Mouse (Mus musculus) heart, embryonic 14.5 days (tissue): ENCODE results near the gene Pcnx. TPM values are rescaled to one million over a fixed set of nuclear protein-coding genes. Genes with fewer than 3 reads are reported as not detected.

ENCODE experiments used
- ATAC-seq: fragments of 200-750 bp; cut with Nextera tagmentation; 2 replicates; pipeline ENCODE4 v1.8.0; 2017; ENCODE audit warnings: low read depth, moderate TSS enrichment; ENCODE audit not compliant: insufficient number of reproducible peaks, insufficient read depth, low FRiP score
- H3K27ac ChIP-seq, 2 experiments: fragments of 200-500 bp in 1 of 2; fragments of 300-500 bp in 1 of 2; sonication (generic) in 1 of 2; replicated peaks in 1 of 2; 2 replicates each; pipeline ENCODE4 v1.5.1; 2012 to 2014; ENCODE audit warnings: low read depth in 2 of 2, low read length in 2 of 2, control low read depth in 1 of 2, mild to moderate bottlenecking in 1 of 2, mixed read lengths in 1 of 2; ENCODE audit not compliant: control insufficient read depth in 1 of 2, insufficient read depth in 1 of 2
- H3K27me3 ChIP-seq: fragments of 300-500 bp; sonication (generic); 2 replicates; pipeline ENCODE4 v1.6.1; 2014; ENCODE audit warnings: mild to moderate bottlenecking, low read length, control low read depth; ENCODE audit not compliant: control insufficient read depth, insufficient read depth
- H3K36me3 ChIP-seq: fragments of 300-500 bp; sonication (generic); 2 replicates; pipeline ENCODE4 v1.6.1; 2014; ENCODE audit warnings: mild to moderate bottlenecking, control low read depth, low read length, mixed read lengths; ENCODE audit not compliant: control insufficient read depth, insufficient read depth
- H3K4me1 ChIP-seq, 2 experiments: fragments of 200-500 bp in 1 of 2; fragments of 300-500 bp in 1 of 2; sonication (generic) in 1 of 2; 2 replicates each; pipeline ENCODE4 v1.6.1; 2012 to 2014; ENCODE audit warnings: low read length in 2 of 2, control low read depth in 1 of 2, mixed read lengths in 1 of 2; ENCODE audit not compliant: control insufficient read depth in 2 of 2, insufficient read depth in 2 of 2
- H3K4me2 ChIP-seq: fragments of 300-500 bp; sonication (generic); 2 replicates; pipeline ENCODE4 v1.6.1; 2014; ENCODE audit warnings: mild to moderate bottlenecking, low read length
- H3K4me3 ChIP-seq, 2 experiments: fragments of 200-500 bp in 1 of 2; fragments of 300-500 bp in 1 of 2; sonication (generic) in 1 of 2; 2 replicates each; pipeline ENCODE4 v1.5.1; 2012 to 2014; ENCODE audit warnings: low read length in 2 of 2, mild to moderate bottlenecking in 2 of 2, control low read depth in 1 of 2, low read depth in 1 of 2, moderate library complexity in 1 of 2; ENCODE audit not compliant: control insufficient read depth in 1 of 2, insufficient read depth in 1 of 2
- H3K9ac ChIP-seq: fragments of 300-500 bp; sonication (generic); 2 replicates; pipeline ENCODE4 v1.6.1; 2014; ENCODE audit warnings: mild to moderate bottlenecking, low read length
- H3K9me3 ChIP-seq: fragments of 300-500 bp; sonication (generic); 2 replicates; pipeline ENCODE4 v1.6.1; 2016; ENCODE audit warnings: low read length, control low read depth; ENCODE audit not compliant: control insufficient read depth
- WGBS: fragments of 180-500 bp; shearing (Covaris S2); extraction: QIAGEN DNeasy Blood & Tissue Kit; methylation state at CpG from one replicate; pipeline ENCODE4 v1.1.7; 2014; 5-methylcytosine and 5-hydroxymethylcytosine counted together
- polyA plus RNA-seq: library from polyadenylated mRNA; unstranded; fragments of >200 nt; fragmentation: Nextera tagmentation; extraction: Ambion mirVana; gene quantifications from 2 replicates; pipeline ENCODE4 v1.2.1, GENCODE M21; 2014

The Pcnx gene
- polyA plus RNA-seq, 1 experiment from 2014 or later, result 15.4 TPM

DNA sequence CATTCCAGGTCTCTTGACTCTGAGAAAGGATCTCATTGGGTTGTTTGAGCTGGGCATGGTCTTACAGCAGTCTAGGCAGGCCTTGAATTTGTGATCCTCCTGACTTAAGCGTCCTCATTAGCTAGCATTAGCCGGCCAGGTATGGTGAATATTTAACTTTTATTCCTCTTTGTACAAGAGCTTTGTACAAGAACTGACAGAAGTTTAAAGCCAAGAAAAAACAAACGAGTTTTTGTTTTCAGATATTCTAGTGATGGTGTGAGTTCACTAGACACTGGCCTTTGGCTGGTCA is 24.2 kb downstream of the Pcnx start:
- 89% methylated on average over 3 of the region's 3 CpGs for WGBS

GRCm38 (mm10) chr12:81884983-81885382 is 25.2 kb downstream of the Pcnx start:
- Histone ChIP-seq H3K4me3 (no peak overlapping the region), H3K27ac (no peak overlapping the region), H3K36me3 (no peaks in the 10 kb centered on the region), H3K9ac (no peak overlapping the region), H3K4me1 (peaks cover 10 to 40% of the 10 kb centered on the region in 2 experiments), H3K27me3 (no peaks in the 10 kb centered on the region), H3K4me2 (no peak overlapping the region), H3K9me3 (no peaks in the 10 kb centered on the region)
- 81% methylated on average over 5 of the region's 5 CpGs for WGBS
- no peak for ATAC-seq

More for the DNA sequence above, 24.2 kb downstream of the Pcnx start:
- Histone ChIP-seq H3K27me3 (no peaks in the 10 kb centered on the region), H3K4me2 (no peak overlapping the region), H3K9me3 (no peaks in the 10 kb centered on the region), H3K4me3 (no peak overlapping the region), H3K27ac (no peak overlapping the region; a peak in 1 of 4 replicates), H3K36me3 (no peaks in the 10 kb centered on the region), H3K4me1 (peaks cover 10 to 40% of the 10 kb centered on the region in 2 experiments), H3K9ac (no peak overlapping the region)
- ATAC-seq, result no peak

DNA sequence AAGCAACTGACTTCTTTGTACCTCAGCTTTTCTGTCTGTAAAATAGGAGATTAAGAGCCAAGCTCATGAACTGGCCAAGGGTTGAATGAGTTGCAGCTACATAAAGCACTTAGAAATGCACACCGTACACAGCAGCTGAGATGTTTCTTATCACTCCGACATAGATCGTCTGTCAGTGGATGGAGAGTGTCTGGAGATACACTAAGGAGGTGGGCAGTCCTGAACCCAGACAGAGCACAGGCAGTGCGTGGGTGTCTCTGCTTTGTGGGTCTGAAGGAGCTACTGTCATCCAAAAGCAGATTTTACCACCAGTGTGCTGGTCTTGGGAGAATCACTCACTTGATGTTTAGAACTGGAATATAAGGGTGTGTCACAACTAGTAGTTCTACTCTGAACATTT is 26.2 kb downstream of the Pcnx start:
- 0 out of 2 replicates have a peak, but pooled peaks have one; percentile 26 for ATAC-seq
- Histone ChIP-seq H3K4me3 (no peak overlapping the region), H3K36me3 (no peaks in the 10 kb centered on the region), H3K9ac (no peak overlapping the region), H3K9me3 (no peaks in the 10 kb centered on the region), H3K27ac (no peak overlapping the region), H3K4me1 (peaks cover 10 to 40% of the 10 kb centered on the region in 2 experiments), H3K27me3 (no peaks in the 10 kb centered on the region), H3K4me2 (no peak overlapping the region)
- WGBS, result 14% methylated on average over 4 of the region's 4 CpGs

GRCm38 (mm10) chr12:81888954-81889353 is 29.1 kb downstream of the Pcnx start:
- no peaks in the 10 kb centered on the region for H3K9me3 ChIP-seq
- no peak overlapping the region for H3K4me2 ChIP-seq
- no peak overlapping the region for H3K27ac ChIP-seq
- no peak overlapping the region for H3K9ac ChIP-seq
- no peaks in the 10 kb centered on the region; the same call in 1 of the 2 replicates for H3K36me3 ChIP-seq
- ATAC-seq, result no peak
- H3K4me1 ChIP-seq, result peaks cover 9 to 30% of the 10 kb centered on the region in 2 experiments
- 90% methylated on average over 5 of the region's 5 CpGs for WGBS
- no peaks in the 10 kb centered on the region for H3K27me3 ChIP-seq
- H3K4me3 ChIP-seq, result no peak overlapping the region

- no peak overlapping the region for H3K4me3 ChIP-seq
- no peaks in the 10 kb centered on the region for H3K9me3 ChIP-seq
- no peak overlapping the region for H3K9ac ChIP-seq
- no peak for ATAC-seq
- peaks cover 3 to 8% of the 10 kb centered on the region in 2 experiments for H3K4me1 ChIP-seq
- WGBS, result 92% methylated on average over 1 of the region's 1 CpGs
- H3K27me3 ChIP-seq, result no peaks in the 10 kb centered on the region
- H3K4me2 ChIP-seq, result no peak overlapping the region
- peaks cover 20% of the 10 kb centered on the region for H3K36me3 ChIP-seq
- H3K27ac ChIP-seq, result no peak overlapping the region
Observed at GRCm38 (mm10) chr12:81891946-81892345, 32.1 kb downstream of the Pcnx start.

DNA sequence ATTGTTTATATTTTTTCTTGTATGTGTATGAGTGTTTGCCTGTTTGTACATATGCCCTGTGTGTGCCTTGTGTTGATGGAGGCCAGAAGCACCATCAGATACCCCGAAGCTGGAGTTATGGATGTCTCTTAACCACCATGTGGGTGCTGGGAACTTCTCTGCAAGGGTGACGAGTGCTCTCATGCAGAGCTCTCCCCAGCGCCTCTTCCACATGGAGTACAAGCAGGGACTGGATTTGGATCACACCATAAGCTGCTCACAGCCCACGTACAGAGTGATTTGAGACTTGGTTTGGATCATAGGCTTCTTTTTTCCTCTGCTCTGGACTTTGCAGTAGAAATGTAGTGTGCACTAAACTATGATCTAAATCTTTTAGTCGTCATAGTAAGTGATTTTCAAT is 34.5 kb downstream of the Pcnx start:
- no peak overlapping the region for H3K27ac ChIP-seq
- H3K36me3 ChIP-seq, result peaks cover 30% of the 10 kb centered on the region
- H3K27me3 ChIP-seq, result no peaks in the 10 kb centered on the region
- H3K4me1 ChIP-seq, result peaks cover 0 to 4% of the 10 kb centered on the region in 2 experiments; a peak in 2 of 4 replicates
- no peaks in the 10 kb centered on the region for H3K9me3 ChIP-seq
- H3K9ac ChIP-seq, result no peak overlapping the region
- WGBS, result 87% methylated on average over 5 of the region's 5 CpGs
- no peak overlapping the region for H3K4me3 ChIP-seq
- H3K4me2 ChIP-seq, result no peak overlapping the region
- ATAC-seq, result no peak

- H3K27me3 ChIP-seq, result no peaks in the 10 kb centered on the region
- no peak overlapping the region for H3K27ac ChIP-seq
- no peak for ATAC-seq
- H3K4me2 ChIP-seq, result no peak overlapping the region
- H3K9me3 ChIP-seq, result no peaks in the 10 kb centered on the region
- H3K4me3 ChIP-seq, result no peak overlapping the region
- no peak overlapping the region for H3K9ac ChIP-seq
- H3K36me3 ChIP-seq, result peaks cover 31% of the 10 kb centered on the region
- WGBS, result 96% methylated on average over 6 of the region's 6 CpGs
- peaks cover 0 to 4% of the 10 kb centered on the region in 2 experiments; a peak in 2 of 4 replicates for H3K4me1 ChIP-seq
Observed at GRCm38 (mm10) chr12:81895986-81896385, 36.2 kb downstream of the Pcnx start.

DNA sequence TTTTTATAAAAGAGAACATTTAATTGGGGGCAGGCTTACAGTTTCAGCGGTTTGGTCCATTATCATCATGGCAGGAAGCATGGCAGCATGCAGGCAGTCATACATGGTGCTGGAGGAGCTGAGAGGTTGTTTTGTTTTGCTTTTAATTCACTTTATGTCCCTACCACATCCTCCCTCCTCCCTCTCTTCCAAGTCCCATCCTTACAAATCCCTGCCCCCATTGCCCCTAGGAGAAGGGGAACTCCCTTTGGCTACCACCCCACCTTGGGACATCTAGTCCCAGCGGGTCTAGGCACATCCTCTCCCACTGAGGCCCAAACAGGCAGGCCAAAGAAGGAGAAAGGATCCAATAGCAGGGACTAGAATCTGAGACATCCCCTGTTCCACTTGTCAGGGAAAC is 44.6 kb downstream of the Pcnx start:
- no peak overlapping the region for H3K27ac ChIP-seq
- 95% methylated on average over 2 of the region's 2 CpGs for WGBS
- H3K4me1 ChIP-seq, result peaks cover 0 to 9% of the 10 kb centered on the region in 2 experiments; a peak in 2 of 4 replicates
- H3K9me3 ChIP-seq, result no peaks in the 10 kb centered on the region
- H3K27me3 ChIP-seq, result no peaks in the 10 kb centered on the region
- H3K9ac ChIP-seq, result no peak overlapping the region
- H3K4me2 ChIP-seq, result no peak overlapping the region
- H3K4me3 ChIP-seq, result no peak overlapping the region
- ATAC-seq, result no peak
- H3K36me3 ChIP-seq, result peaks cover 11% of the 10 kb centered on the region
